In the genomic region with DNA sequence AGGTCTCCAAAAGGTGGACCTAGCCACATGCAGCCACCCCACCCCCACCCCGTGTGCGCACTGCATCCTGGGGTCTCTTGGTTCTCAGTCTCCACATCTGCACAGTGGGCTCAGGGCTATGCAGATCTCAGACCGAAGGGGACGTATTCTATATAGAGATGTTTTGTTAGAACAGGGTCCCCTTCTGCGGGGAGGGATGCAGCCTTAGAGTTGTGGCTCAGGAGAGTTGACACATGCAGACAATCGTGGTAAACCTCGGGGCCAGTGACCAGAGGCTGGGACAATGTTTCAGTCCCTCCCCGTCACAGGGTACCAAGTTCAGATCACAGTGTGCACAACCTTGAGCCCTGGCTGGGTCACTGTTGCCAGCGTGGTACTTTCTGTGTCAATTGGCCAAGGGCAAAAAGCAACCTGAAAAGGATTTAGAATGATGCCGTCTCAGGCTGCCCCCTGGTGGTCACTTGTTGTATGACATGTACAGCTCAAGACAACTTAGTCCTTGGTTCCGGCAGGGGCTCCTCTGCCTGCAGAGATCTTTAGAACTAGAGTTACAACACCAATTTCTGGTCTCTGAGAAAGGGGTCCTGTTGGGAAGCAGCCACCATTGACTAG, we compare ENCODE assay signal across 8 mouse cellular contexts. TPM values are rescaled to one million over a fixed set of nuclear protein-coding genes. Genes with fewer than 3 reads are reported as not detected.
DNase-seq lines count a peak whose midpoint lies in the region; ATAC-seq and TF ChIP-seq lines count a peak whose summit lies in the region.

No protein-coding gene starts in this region.

- TF ChIP-seq CTCF in kidney, adult 2 months (conservative IDR thresholded peaks at IDR 0.05; ENCODE audit: insufficient read depth, insufficient read length, low read depth, low read length), result peak; percentile 86

- no peak for ATAC-seq in limb, embryonic 14.5 days (ENCODE audit: low FRiP score, low read depth)
- ATAC-seq in midbrain, embryonic 16.5 days, result peak; percentile 18; the same call in 1 of the 2 replicates

- H3K4me1 ChIP-seq in kidney, adult 2 months (ENCODE audit: control insufficient read depth, insufficient read depth, low read length), result peaks cover 3% of the 10 kb centered on the region; the same call in 1 of the 2 replicates
- H3K4me1 ChIP-seq in limb, embryonic 14.5 days (ENCODE audit: control insufficient read depth, insufficient read depth, low read length), result 0 out of 2 replicates have a peak, but pooled peaks cover 3% of the 10 kb centered on the region
- no peaks in the 10 kb centered on the region for H3K4me1 ChIP-seq in midbrain, embryonic 16.5 days (ENCODE audit: control insufficient read depth, insufficient read depth, low read length)

- no peaks in the 10 kb centered on the region for H3K36me3 ChIP-seq in kidney, adult 2 months (ENCODE audit: control insufficient read depth, insufficient read depth, low read length)
- no peaks in the 10 kb centered on the region for H3K36me3 ChIP-seq in limb, embryonic 14.5 days (ENCODE audit: control insufficient read depth, insufficient read depth, low read length)
- H3K36me3 ChIP-seq in midbrain, embryonic 16.5 days (ENCODE audit: control insufficient read depth, insufficient read depth, low read length), result no peaks in the 10 kb centered on the region

- no peaks in the 10 kb centered on the region for H3K27me3 ChIP-seq in kidney, adult 2 months (replicated peaks; ENCODE audit: control insufficient read depth, insufficient read depth, low read length)
- peaks cover 29% of the 10 kb centered on the region; the same call in 1 of the 2 replicates for H3K27me3 ChIP-seq in limb, embryonic 14.5 days (ENCODE audit: control insufficient read depth, insufficient read depth, low read length)
- H3K27me3 ChIP-seq in midbrain, embryonic 16.5 days (ENCODE audit: control insufficient read depth, insufficient read depth, low read depth, low read length), result peaks cover 9% of the 10 kb centered on the region

- 25% methylated on average over 11 of the region's 11 CpGs for WGBS in kidney, adult 2 months
- WGBS in limb, embryonic 14.5 days, result 30% methylated on average over 11 of the region's 11 CpGs
- WGBS in midbrain, embryonic 16.5 days, result 25% methylated on average over 11 of the region's 11 CpGs

- H3K4me3 ChIP-seq in kidney, adult 2 months (ENCODE audit: insufficient read depth, low read depth, low read length), result no peak overlapping the region
- H3K4me3 ChIP-seq in limb, embryonic 14.5 days (replicated peaks; ENCODE audit: low read length), result no peak overlapping the region
- H3K4me3 ChIP-seq in midbrain, embryonic 16.5 days (ENCODE audit: low read depth, low read length), result no peak overlapping the region

- H3K4me2 ChIP-seq in limb, embryonic 14.5 days (replicated peaks; ENCODE audit: low read depth, low read length, severe bottlenecking), result no peak overlapping the region
- no peak overlapping the region; the same call in 1 of the 2 replicates for H3K4me2 ChIP-seq in midbrain, embryonic 16.5 days (ENCODE audit: low read length)

- DNase-seq in ovary, postnatal 10 days (ENCODE audit: low spot score), result peak; percentile 77
- DNase-seq in ovary, adult 18-20 months (ENCODE audit: low spot score), result no peak
- peak; percentile 81 to 87 for DNase-seq in cerebellum, postnatal 25 days
- DNase-seq in gastrocnemius, adult 8-10 months (ENCODE audit: low spot score in 2 of 2), result peak; percentile 51 to 63
- peak; percentile 91 for DNase-seq in kidney, adult 2 months
- DNase-seq in limb, embryonic 14.5 days (ENCODE audit: low spot score), result peak; percentile 87
- DNase-seq in spleen, postnatal 36 days (ENCODE audit: low spot score in 2 of 2), result peak; percentile 38 to 58

- no peak overlapping the region for H3K27ac ChIP-seq in kidney, adult 2 months (ENCODE audit: insufficient read depth, low read depth, low read length)
- no peak overlapping the region for H3K27ac ChIP-seq in limb, embryonic 14.5 days (replicated peaks; ENCODE audit: low read depth, low read length)
- H3K27ac ChIP-seq in midbrain, embryonic 16.5 days (ENCODE audit: low read length), result no peak overlapping the region

- H3K9me3 ChIP-seq in limb, embryonic 14.5 days (ENCODE audit: control insufficient read depth, low read length), result no peaks in the 10 kb centered on the region
- no peaks in the 10 kb centered on the region for H3K9me3 ChIP-seq in midbrain, embryonic 16.5 days (replicated peaks; ENCODE audit: control insufficient read depth, low read length, poor library complexity, severe bottlenecking)

- no peak overlapping the region for H3K9ac ChIP-seq in limb, embryonic 14.5 days (ENCODE audit: low read depth, low read length, severe bottlenecking)
- no peak overlapping the region for H3K9ac ChIP-seq in midbrain, embryonic 16.5 days (ENCODE audit: low read depth, low read length)

- no peak for TF ChIP-seq POLR2A in kidney, adult 2 months (IDR thresholded peaks at IDR 0.05; ENCODE audit: low read depth, low read length)
- TF ChIP-seq POLR2A in limb, embryonic 14.5 days (IDR thresholded peaks at IDR 0.05; ENCODE audit: borderline replicate concordance, extremely low read depth, insufficient read depth, insufficient read length), result no peak

RNA-seq across cellular contexts. Expression of a gene that starts 5.0 kb away (rescaled TPM):
- under 1 TPM in 2 of 4 experiments, not detected in 2; 0.17 to 0.27 TPM for total RNA-seq in gastrocnemius, adult 8-10 months (2022)
- polyA plus RNA-seq in kidney, adult 2 months (2012; rRNA removed), result 1.8 and 2.0 TPM in 2 replicates
- 1.2 and 1.8 TPM in 2 replicates for polyA plus RNA-seq in limb, embryonic 14.5 days (2012; rRNA removed)
- polyA plus RNA-seq in limb, embryonic 14.5 days (2014; fragmentation: Nextera tagmentation; extraction: Ambion mirVana), result 1.5 and 1.6 TPM in 2 replicates
- polyA plus RNA-seq in midbrain, embryonic 16.5 days (2015; fragmentation: Nextera tagmentation; extraction: Ambion mirVana), result 39.5 and 50.1 TPM in 2 replicates

RNA-seq across cellular contexts. Expression of a gene that starts 35.5 kb away (rescaled TPM):
- total RNA-seq in gastrocnemius, adult 8-10 months (2022), result not detected
- 99.3 and 105 TPM in 2 replicates for polyA plus RNA-seq in kidney, adult 2 months (2012; rRNA removed)
- 0.75 and 1.3 TPM in 2 replicates for polyA plus RNA-seq in limb, embryonic 14.5 days (2012; rRNA removed)
- polyA plus RNA-seq in limb, embryonic 14.5 days (2014; fragmentation: Nextera tagmentation; extraction: Ambion mirVana), result 0.36 and 0.61 TPM in 2 replicates
- polyA plus RNA-seq in midbrain, embryonic 16.5 days (2015; fragmentation: Nextera tagmentation; extraction: Ambion mirVana), result 0.19 TPM in 1 of 2 replicates, not detected in the other

RNA-seq across cellular contexts. Expression of a gene that starts 52.8 kb away (rescaled TPM):
- under 1 TPM in 2 of 4 experiments, not detected in 2; 0.11 to 0.58 TPM for total RNA-seq in gastrocnemius, adult 8-10 months (2022)
- 286 and 318 TPM in 2 replicates for polyA plus RNA-seq in kidney, adult 2 months (2012; rRNA removed)
- 0.21 TPM in 1 of 2 replicates, not detected in the other for polyA plus RNA-seq in limb, embryonic 14.5 days (2012; rRNA removed)
- polyA plus RNA-seq in limb, embryonic 14.5 days (2014; fragmentation: Nextera tagmentation; extraction: Ambion mirVana), result 0.51 TPM in 1 of 2 replicates, not detected in the other
- not detected in 2 replicates for polyA plus RNA-seq in midbrain, embryonic 16.5 days (2015; fragmentation: Nextera tagmentation; extraction: Ambion mirVana)

RNA-seq across cellular contexts. Expression of a gene that starts 57.5 kb away (rescaled TPM):
- total RNA-seq in gastrocnemius, adult 8-10 months (2022), result 100 to 1,000 TPM; 243 to 314 (median 275) TPM
- 2.9 and 9.5 TPM in 2 replicates for polyA plus RNA-seq in kidney, adult 2 months (2012; rRNA removed)
- 3.0 and 3.2 TPM in 2 replicates for polyA plus RNA-seq in limb, embryonic 14.5 days (2012; rRNA removed)
- polyA plus RNA-seq in limb, embryonic 14.5 days (2014; fragmentation: Nextera tagmentation; extraction: Ambion mirVana), result 0.43 and 1.3 TPM in 2 replicates
- not detected in 2 replicates for polyA plus RNA-seq in midbrain, embryonic 16.5 days (2015; fragmentation: Nextera tagmentation; extraction: Ambion mirVana)

Comparison
In these comparisons a context has a peak if more than half of its experiments do, and no peak if none do; other contexts are left out.
1. RNA of a gene that starts 5.0 kb away (polyA plus RNA-seq): 39.5 to 50.1 TPM in midbrain, embryonic 16.5 days; 1.8 to 2.0 TPM in kidney, adult 2 months and 1.2 to 1.8 TPM in limb, embryonic 14.5 days; every median in the first group is over 10 times any median in the second.
2. RNA of a gene that starts 35.5 kb away (polyA plus RNA-seq): 99.3 to 105 TPM in kidney, adult 2 months; 0.36 to 1.3 TPM in limb, embryonic 14.5 days and 0.19 TPM in midbrain, embryonic 16.5 days; every median in the first group is over 10 times any median in the second.
3. RNA of a gene that starts 52.8 kb away (polyA plus RNA-seq): 286 to 318 TPM in kidney, adult 2 months; 0.21 to 0.51 TPM in limb, embryonic 14.5 days and not detected in midbrain, embryonic 16.5 days; every median in the first group is over 100 times any median in the second.